Mouse (Mus musculus) lung, embryonic 14.5 days (tissue): Measurements from ENCODE around the gene Tspan11. TPM values are rescaled to one million over a fixed set of nuclear protein-coding genes. Genes with fewer than 3 reads are reported as not detected.

Source experiments
- ATAC-seq: fragments of 200-750 bp; cut with Nextera tagmentation; 2 replicates; pipeline ENCODE4 v1.8.0; 2017; ENCODE audit warnings: mild to moderate bottlenecking, moderate TSS enrichment, moderate library complexity; ENCODE audit not compliant: insufficient read depth
- DNase-seq: peaks from one replicate; pipeline ENCODE4 v3.0.0-alpha.2; 2015
- H3K27ac ChIP-seq: fragments of 300-500 bp; sonication (generic); 2 replicates; pipeline ENCODE4 v1.5.1; 2014; ENCODE audit warnings: low read depth, mild to moderate bottlenecking, moderate library complexity
- H3K27me3 ChIP-seq: fragments of 300-500 bp; sonication (generic); 2 replicates; pipeline ENCODE4 v1.6.1; 2014; ENCODE audit warnings: low read length, control low read depth; ENCODE audit not compliant: insufficient read depth
- H3K36me3 ChIP-seq: fragments of 300-500 bp; sonication (generic); 2 replicates; pipeline ENCODE4 v1.6.1; 2014; ENCODE audit warnings: control low read depth; ENCODE audit not compliant: insufficient read depth
- H3K4me1 ChIP-seq: fragments of 300-500 bp; sonication (generic); 2 replicates; pipeline ENCODE4 v1.6.1; 2014; ENCODE audit warnings: antibody characterized with exemption, control low read depth; ENCODE audit not compliant: insufficient read depth
- H3K4me2 ChIP-seq: fragments of 300-500 bp; sonication (generic); 2 replicates; pipeline ENCODE4 v1.6.1; 2014; ENCODE audit warnings: mild to moderate bottlenecking
- H3K4me3 ChIP-seq: fragments of 300-500 bp; sonication (generic); 2 replicates; pipeline ENCODE4 v1.5.1; 2014; ENCODE audit warnings: low read depth, low read length
- H3K9ac ChIP-seq: fragments of 300-500 bp; sonication (generic); 2 replicates; pipeline ENCODE4 v1.6.1; 2014
- H3K9me3 ChIP-seq: fragments of 300-500 bp; sonication (generic); 2 replicates; pipeline ENCODE4 v1.6.1; 2016; ENCODE audit warnings: low read depth, low read length, control low read depth
- CTCF ChIP-seq: IDR thresholded peaks from 2 replicates; pipeline ENCODE4 v1.5.1; 2016; ENCODE audit warnings: antibody characterized with exemption, low read depth
- WGBS: fragments of 180-500 bp; shearing (Covaris S2); extraction: QIAGEN DNeasy Blood & Tissue Kit; methylation state at CpG from one replicate; pipeline ENCODE4 v1.1.7; 2014; 5-methylcytosine and 5-hydroxymethylcytosine counted together
- polyA plus RNA-seq: library from polyadenylated mRNA; unstranded; fragments of >200 nt; fragmentation: Nextera tagmentation; extraction: Ambion mirVana; gene quantifications from 2 replicates; pipeline ENCODE4 v1.2.1, GENCODE M21; 2014

Gene Tspan11
- 21.7 and 22.5 TPM in 2 replicates for polyA plus RNA-seq

DNA sequence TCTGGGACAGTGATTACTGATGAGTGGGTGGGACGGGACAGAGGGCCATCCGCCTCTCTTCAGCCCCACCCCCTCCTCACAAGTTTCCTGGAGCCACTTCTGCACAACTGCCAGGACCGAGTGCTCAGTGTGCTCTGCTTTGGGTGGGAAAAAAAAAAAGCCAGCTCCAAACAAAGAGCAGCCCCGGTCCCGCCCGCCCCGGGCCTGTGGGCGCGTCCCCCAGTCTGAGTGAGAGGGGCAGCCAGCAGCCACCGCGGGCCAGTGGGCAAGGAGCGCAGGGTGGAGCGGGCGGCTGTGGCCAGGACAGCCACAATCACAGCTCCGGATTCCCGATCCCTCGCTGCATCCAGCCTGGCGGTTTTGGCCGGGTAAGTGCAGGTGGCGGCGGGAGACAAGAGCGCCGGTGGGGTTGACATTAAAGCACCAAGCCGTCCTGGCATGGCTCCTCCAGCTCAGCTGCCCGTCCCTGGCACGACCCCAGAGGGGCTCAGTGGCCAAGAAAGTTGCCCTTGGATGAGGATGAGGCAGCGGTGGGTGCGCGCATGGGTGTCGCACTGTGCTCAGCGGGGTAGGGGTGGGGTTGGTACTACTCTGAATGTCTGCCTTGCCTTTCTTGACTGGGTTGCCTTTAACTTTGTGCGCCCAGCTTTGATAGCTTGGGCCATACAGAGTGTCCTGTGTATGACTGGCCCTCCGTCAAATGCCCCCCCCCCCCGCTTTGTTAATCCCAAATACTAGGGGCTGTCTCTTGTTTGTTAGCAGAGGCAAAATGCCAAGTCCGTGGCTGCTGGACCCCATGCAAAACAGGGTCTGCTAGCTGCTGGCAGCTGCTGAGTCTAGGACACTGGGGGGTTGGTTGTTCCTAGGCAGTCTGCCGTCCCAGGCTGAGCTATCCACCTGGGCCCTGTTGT lies at the start of gene Tspan11:
TSS of gene Tspan11 (plus strand) at position 79 of the 911 bp plus-strand sequence.
- H3K9me3 ChIP-seq = no peaks in the 10 kb centered on the region
- H3K36me3 ChIP-seq = no peaks in the 10 kb centered on the region
- H3K9ac ChIP-seq = peak within 1 kb of the TSS; percentile 72
- ATAC-seq = peak; percentile 83
- TF ChIP-seq CTCF = no peak
- peak within 1 kb of the TSS; percentile 56 for H3K4me3 ChIP-seq
- peak within 1 kb of the TSS; percentile 90 for H3K4me2 ChIP-seq
- H3K27ac ChIP-seq = peak within 1 kb of the TSS; percentile 88
- WGBS = 3% methylated on average over 36 of the region's 36 CpGs
- H3K4me1 ChIP-seq = peaks cover 9% of the 10 kb centered on the region; the same call in 1 of the 2 replicates
- H3K27me3 ChIP-seq = no peaks in the 10 kb centered on the region
- DNase-seq = peak; percentile 84

DNA sequence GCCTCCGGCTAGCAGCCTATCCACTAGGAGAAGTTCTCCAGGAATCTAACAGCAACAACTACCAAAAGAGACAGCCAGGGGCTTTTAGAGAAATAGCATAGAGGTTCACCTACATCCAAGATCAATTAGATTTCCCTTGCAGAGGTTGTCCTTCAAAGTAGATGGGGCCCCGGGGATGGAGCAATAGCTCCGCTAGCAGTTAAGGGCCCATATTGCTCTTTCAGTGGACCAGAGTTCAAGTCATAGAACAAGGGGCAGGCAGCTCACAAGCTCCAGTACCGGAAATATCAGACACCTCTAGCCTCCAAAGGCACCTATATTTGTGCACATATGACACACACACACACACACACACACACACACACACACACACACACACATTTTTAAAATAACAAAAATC lies 49.5 kb upstream of the Tspan11 start:
- TF ChIP-seq CTCF = no peak
- Histone ChIP-seq H3K27me3 (no peaks in the 10 kb centered on the region), H3K4me3 (no peak overlapping the region), H3K27ac (no peak overlapping the region), H3K36me3 (no peaks in the 10 kb centered on the region), H3K4me1 (no peaks in the 10 kb centered on the region), H3K9ac (no peak overlapping the region), H3K4me2 (no peak overlapping the region), H3K9me3 (no peaks in the 10 kb centered on the region)
- WGBS = 92% methylated on average over 4 of the region's 4 CpGs
- DNase-seq (no peak), ATAC-seq (no peak)

DNA sequence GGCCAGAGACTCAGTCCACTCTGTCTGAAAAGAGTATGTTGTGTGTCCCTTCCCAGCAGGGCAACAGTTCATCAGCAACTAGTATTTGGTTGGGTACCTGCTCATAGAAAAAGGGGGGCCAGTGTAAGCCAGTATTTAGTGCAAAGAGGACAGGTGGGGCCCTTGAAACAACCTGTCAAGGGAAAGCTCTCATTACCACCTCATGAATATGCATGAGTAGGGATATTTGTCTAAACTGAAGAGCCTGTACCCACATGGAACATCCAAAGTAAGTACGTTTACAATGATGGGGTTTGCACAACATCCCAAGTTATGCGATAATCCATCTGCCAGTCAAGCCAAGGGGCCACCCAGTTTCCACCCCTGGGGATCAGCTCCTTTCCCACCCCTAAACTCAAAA lies 47.9 kb upstream of the Tspan11 start:
- Histone ChIP-seq H3K27me3 (no peaks in the 10 kb centered on the region), H3K27ac (no peak overlapping the region), H3K36me3 (no peaks in the 10 kb centered on the region), H3K9ac (no peak overlapping the region), H3K9me3 (no peaks in the 10 kb centered on the region), H3K4me1 (no peaks in the 10 kb centered on the region), H3K4me2 (no peak overlapping the region), H3K4me3 (no peak overlapping the region)
- TF ChIP-seq CTCF = no peak
- no peak for DNase-seq
- WGBS = 86% methylated on average over 2 of the region's 2 CpGs
- ATAC-seq = no peak

DNA sequence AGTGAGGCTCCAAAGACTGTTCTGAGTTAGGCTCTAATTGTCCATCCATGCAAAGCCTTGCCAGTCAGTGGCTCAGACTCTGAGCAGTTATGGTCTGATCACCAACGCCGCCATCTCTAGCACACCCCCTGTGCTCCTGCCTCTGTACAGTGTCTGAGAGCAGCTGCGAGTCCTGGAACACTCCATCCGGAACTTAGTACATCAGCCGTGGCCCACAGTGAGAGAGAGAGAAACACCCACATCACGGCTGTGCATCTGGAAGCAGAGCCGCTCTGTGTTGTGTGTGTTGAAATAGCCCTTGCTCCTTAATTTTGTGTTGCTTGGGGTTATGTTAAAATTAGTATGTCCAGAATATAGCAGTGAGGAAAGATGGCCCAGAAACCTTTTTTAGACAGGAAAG lies 47.2 kb upstream of the Tspan11 start:
- Histone ChIP-seq H3K27me3 (no peaks in the 10 kb centered on the region), H3K9me3 (no peaks in the 10 kb centered on the region), H3K4me1 (no peaks in the 10 kb centered on the region), H3K4me3 (no peak overlapping the region), H3K4me2 (no peak overlapping the region), H3K27ac (no peak overlapping the region), H3K36me3 (no peaks in the 10 kb centered on the region), H3K9ac (no peak overlapping the region)
- 71% methylated on average over 7 of the region's 7 CpGs for WGBS
- DNase-seq (no peak), ATAC-seq (no peak)
- no peak for TF ChIP-seq CTCF

DNA sequence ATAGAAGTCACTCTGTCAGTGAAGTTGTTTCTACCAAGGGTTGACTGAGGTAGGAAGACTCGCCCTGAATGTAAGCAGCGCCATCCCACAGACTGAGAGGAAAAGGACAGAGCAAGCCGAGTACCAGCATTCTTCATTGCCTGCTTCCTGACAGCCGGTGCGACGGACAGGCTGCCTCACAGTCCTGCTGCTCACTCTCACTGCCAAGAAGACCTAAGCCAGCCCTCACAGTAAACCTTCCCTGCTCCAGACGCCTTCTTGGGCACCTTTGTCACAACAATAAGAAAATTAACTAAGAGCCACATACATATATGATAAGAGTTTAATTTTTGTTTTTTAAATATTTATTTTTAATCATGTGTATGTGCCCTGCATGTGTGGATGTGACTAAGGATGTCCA lies 46.1 kb upstream of the Tspan11 start:
- WGBS = 44% methylated on average over 7 of the region's 7 CpGs
- H3K9me3 ChIP-seq = no peaks in the 10 kb centered on the region
- H3K27me3 ChIP-seq = no peaks in the 10 kb centered on the region
- H3K27ac ChIP-seq = no peak overlapping the region
- DNase-seq (no peak), ATAC-seq (no peak)
- H3K9ac ChIP-seq = no peak overlapping the region
- H3K4me1 ChIP-seq = no peaks in the 10 kb centered on the region
- no peak overlapping the region for H3K4me2 ChIP-seq
- no peaks in the 10 kb centered on the region for H3K36me3 ChIP-seq
- H3K4me3 ChIP-seq = no peak overlapping the region
- no peak for TF ChIP-seq CTCF

DNA sequence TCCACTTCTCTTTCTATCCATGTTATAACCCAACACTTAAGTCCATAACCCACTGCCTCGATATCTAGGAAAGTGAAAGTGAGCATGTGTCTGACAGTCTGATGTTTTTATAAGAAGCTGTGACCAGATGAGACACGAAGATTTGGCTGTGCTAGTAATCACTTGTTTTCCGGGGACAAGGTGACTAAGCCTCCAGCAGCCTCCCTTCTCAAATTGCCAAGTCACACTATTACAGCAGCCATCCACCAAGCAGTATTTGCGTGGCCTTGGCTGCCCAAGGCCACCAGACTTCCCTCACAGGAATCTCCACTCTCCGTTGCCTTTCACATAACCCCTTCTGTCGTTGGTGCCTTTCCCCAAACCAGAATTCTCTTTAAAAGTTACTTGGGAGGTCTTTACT lies 40.9 kb upstream of the Tspan11 start:
- WGBS = 50% methylated on average over 6 of the region's 6 CpGs
- no peak for TF ChIP-seq CTCF
- H3K36me3 ChIP-seq = no peaks in the 10 kb centered on the region

DNA sequence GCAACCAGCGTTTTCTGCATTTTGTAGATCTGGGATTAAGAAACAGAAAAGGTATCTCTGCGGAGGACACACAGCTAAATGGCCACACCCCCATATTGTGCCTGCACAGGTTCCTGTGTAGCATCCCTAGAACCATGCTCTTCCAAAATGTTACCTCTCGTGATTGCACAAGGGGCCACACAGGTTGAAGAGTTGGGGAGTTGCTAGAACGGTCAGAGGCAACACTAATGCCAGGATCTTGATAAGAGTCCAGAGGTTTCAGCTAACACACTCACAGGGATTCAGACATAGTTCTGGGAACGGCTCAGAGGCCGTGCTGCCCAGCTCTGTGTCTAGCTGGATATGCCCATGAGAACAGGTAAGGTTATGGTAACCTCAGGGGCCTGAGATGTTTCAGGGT lies 37.9 kb upstream of the Tspan11 start:
- Histone ChIP-seq H3K36me3 (no peaks in the 10 kb centered on the region), H3K27ac (no peak overlapping the region), H3K9ac (no peak overlapping the region), H3K9me3 (no peaks in the 10 kb centered on the region), H3K4me2 (no peak overlapping the region), H3K4me3 (no peak overlapping the region), H3K4me1 (0 out of 2 replicates have a peak, but pooled peaks cover 3% of the 10 kb centered on the region), H3K27me3 (no peaks in the 10 kb centered on the region)
- DNase-seq (no peak), ATAC-seq (no peak)
- no peak for TF ChIP-seq CTCF
- WGBS = 64% methylated on average over 6 of the region's 6 CpGs

More for the DNA sequence above, 40.9 kb upstream of the Tspan11 start:
- Histone ChIP-seq H3K4me3 (no peak overlapping the region), H3K27ac (no peak overlapping the region), H3K9me3 (no peaks in the 10 kb centered on the region), H3K4me1 (no peaks in the 10 kb centered on the region), H3K4me2 (no peak overlapping the region), H3K27me3 (no peaks in the 10 kb centered on the region), H3K9ac (no peak overlapping the region)
- ATAC-seq (no peak), DNase-seq (no peak)
